Mouse (Mus musculus) cerebellum, adult 9-11 months (tissue): ENCODE measurements at regions not wholly inside any gene's neighbourhood (a gene's known extent, or its start where the extent isn't known, plus 50 kb on each side); places are given as distances from the start of the nearest gene placed in this dataset.

Source experiments
- DNase-seq: peaks from one replicate; pipeline ENCODE4 v3.0.0; 2022

DNA sequence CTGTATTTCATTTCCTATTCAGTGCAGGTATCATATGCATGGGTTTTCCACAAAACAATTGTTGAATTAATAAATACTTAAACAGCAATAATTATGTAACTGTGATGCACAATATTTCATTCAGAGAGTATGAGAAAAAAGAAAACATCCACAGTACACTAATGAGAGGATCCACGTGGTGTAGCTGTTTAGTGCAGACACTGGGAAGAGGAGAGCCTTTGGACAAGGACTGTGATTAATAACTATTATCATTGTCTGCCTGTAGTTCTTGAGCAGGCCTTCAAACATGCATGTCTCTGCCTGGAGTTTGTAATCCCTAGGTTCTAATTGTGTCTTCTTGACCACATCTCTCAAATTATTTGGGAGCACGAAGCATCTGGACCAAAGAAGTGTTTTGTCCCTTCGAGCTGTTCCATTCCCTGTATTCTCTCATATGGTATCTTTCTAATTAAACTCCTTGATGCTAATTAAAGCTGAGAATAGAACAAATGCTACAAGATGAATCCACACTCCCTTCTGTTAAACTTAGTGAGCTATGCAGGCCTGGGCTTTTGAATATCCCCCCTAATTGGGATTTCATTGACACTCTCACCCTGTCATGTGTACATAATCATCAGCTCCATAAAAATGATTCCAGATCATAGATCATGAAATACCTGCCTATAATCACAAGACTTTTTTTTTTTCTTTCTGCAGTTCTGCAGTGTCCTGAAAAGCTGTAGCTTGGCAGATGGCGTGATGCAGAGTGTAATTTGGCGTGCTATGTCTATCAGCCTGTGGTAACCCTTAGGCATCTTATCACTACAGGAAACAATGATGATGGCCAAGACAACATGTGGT lies 1208.9 kb upstream of the G6pd2 start:
- DNase-seq, result peak; percentile 30

- no peak for DNase-seq
Measured at GRCm38 (mm10) chr5:60600300-60600648, 1208.3 kb upstream of the G6pd2 start.

DNA sequence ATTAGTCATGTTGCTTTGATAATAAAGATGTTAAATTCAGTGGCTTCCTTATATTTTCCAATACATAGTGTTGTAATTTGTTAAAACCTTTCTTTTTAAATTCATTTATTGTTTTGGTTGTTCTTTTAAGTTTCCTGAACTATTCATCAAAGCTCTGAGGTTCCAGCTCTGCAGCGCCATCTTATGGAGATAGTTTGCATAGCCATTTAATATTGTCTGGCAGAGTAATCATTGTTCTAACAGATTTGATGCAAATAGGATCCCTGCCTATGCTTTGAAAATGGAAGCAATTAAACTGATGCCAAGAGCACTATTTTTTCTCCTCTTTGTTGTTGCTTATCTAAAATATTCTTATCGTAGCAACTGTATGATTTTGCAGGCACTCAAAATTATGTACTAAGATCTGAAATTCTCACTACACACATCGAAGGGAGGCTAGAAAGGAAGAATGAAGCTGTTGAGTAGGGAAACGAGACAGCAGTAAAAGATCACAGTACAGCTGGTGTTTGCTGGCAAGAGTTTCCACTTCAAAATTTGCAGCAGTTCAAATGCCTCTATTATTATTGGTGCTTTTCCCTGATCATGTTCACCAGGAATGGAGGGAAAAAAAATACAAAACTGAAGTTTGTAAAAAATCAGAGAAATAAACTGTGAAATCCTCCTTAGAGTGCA lies 1199.5 kb upstream of the G6pd2 start:
- no peak for DNase-seq
